Mouse (Mus musculus): ENCODE measurements at regions not wholly inside any gene's neighbourhood (a gene's known extent, or its start where the extent isn't known, plus 50 kb on each side); places are given as distances from the start of the nearest gene placed in this dataset.

DNA sequence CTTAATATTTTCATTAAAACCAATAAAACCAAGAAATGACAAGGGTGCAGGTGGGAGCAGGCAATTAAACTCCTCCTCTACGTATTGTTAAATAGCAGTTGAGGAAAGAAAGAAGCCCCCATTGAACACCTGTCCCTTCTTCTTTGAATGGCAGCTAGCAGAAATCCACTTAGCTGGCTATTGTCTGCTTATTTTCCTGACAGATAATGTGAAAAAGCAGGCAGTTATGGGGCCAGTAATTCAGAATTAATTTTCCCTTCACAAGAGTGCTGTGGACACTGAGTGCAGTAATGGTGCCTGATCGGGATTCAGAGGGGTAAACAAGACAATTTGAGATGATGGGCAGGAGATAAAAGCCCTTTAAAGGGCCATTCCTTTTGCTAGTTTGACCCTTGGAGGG lies 602.5 kb upstream of the Tle4 start:
- no peak overlapping the region for H3K27ac ChIP-seq (ENCODE audit: insufficient read depth, low read depth, low read length)

DNA sequence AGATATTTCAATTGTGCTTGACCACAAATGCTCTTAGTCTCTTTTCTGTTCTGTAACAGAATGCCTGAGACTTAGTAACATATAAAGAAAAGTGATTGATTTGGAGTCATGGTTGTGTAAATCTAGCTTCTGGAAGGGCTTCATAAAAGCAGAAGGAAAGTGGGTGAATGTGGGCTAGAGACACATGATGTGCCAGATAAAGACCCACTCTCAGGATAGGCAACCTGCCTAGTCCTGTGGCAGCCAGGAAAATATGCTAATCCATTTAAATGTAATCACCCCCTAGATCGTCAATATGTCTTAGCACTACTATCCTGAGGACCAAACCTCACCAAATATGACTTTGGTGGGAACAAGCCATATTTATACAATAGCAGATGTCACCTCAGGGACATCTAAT lies 601.8 kb upstream of the Tle4 start:
- Histone ChIP-seq H3K4me1 (ENCODE audit: control insufficient read depth, insufficient read depth, low read length) (no peaks in the 10 kb centered on the region), H3K4me3 (ENCODE audit: insufficient read depth, low read depth, low read length) (no peak overlapping the region), H3K27ac (ENCODE audit: insufficient read depth, low read depth, low read length) (no peak overlapping the region)
- no peak for TF ChIP-seq POLR2A (IDR thresholded peaks at IDR 0.05; ENCODE audit: insufficient read depth, low read depth, low read length)
- TF ChIP-seq CTCF (IDR thresholded peaks at IDR 0.05; ENCODE audit: insufficient read depth, low read depth, low read length) = no peak
- 88% methylated on average over 1 of the region's 1 CpGs for WGBS

More for the DNA sequence above, 602.5 kb upstream of the Tle4 start:
- no peak for TF ChIP-seq CTCF (IDR thresholded peaks at IDR 0.05; ENCODE audit: insufficient read depth, low read depth, low read length)
- no peak for TF ChIP-seq POLR2A (IDR thresholded peaks at IDR 0.05; ENCODE audit: insufficient read depth, low read depth, low read length)
- H3K4me1 ChIP-seq (ENCODE audit: control insufficient read depth, insufficient read depth, low read length) = no peaks in the 10 kb centered on the region
- 43% methylated on average over 2 of the region's 2 CpGs for WGBS
- no peak overlapping the region for H3K4me3 ChIP-seq (ENCODE audit: insufficient read depth, low read depth, low read length)

GRCm38 (mm10) chr19:15175221-15175620 lies 577.4 kb upstream of the Tle4 start:
- Histone ChIP-seq H3K4me3 (ENCODE audit: insufficient read depth, low read depth, low read length) (no peak overlapping the region), H3K27ac (ENCODE audit: insufficient read depth, low read depth, low read length) (no peak overlapping the region), H3K4me1 (ENCODE audit: control insufficient read depth, insufficient read depth, low read length) (no peaks in the 10 kb centered on the region)
- TF ChIP-seq CTCF (IDR thresholded peaks at IDR 0.05; ENCODE audit: insufficient read depth, low read depth, low read length) (no peak), POLR2A (IDR thresholded peaks at IDR 0.05; ENCODE audit: insufficient read depth, low read depth, low read length) (no peak)

GRCm38 (mm10) chr19:15173301-15173700 lies 575.5 kb upstream of the Tle4 start:
- no peak overlapping the region for H3K4me3 ChIP-seq (ENCODE audit: insufficient read depth, low read depth, low read length)
- TF ChIP-seq POLR2A (IDR thresholded peaks at IDR 0.05; ENCODE audit: insufficient read depth, low read depth, low read length) = no peak
- no peak for TF ChIP-seq CTCF (IDR thresholded peaks at IDR 0.05; ENCODE audit: insufficient read depth, low read depth, low read length)
- no peaks in the 10 kb centered on the region for H3K4me1 ChIP-seq (ENCODE audit: control insufficient read depth, insufficient read depth, low read length)
- WGBS = 27% methylated on average over 5 of the region's 5 CpGs
- no peak overlapping the region for H3K27ac ChIP-seq (ENCODE audit: insufficient read depth, low read depth, low read length)

DNA sequence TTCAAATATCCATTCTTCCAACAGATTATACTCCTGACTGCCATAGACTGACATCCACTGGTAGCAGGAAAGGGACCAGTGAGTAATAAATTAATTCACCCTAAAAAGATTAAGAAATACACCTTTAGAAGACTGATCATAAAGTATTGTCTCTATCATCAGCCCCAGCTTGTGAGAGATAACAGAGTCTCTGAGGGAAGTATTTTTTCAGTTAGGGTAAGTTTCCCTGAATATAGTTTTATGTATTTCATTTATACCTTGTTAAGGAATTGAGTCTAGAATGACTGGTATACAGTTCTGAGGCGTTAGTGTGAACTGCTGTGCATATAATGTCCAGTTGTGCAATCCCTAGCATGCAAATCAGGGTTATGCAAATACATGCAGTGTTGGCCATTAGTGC lies 569.3 kb upstream of the Tle4 start:
- Histone ChIP-seq H3K27ac (ENCODE audit: insufficient read depth, low read depth, low read length) (no peak overlapping the region), H3K4me1 (ENCODE audit: control insufficient read depth, insufficient read depth, low read length) (no peaks in the 10 kb centered on the region), H3K4me3 (ENCODE audit: insufficient read depth, low read depth, low read length) (no peak overlapping the region)
- 79% methylated on average over 1 of the region's 1 CpGs for WGBS
- no peak for TF ChIP-seq CTCF (IDR thresholded peaks at IDR 0.05; ENCODE audit: insufficient read depth, low read depth, low read length)
- TF ChIP-seq POLR2A (IDR thresholded peaks at IDR 0.05; ENCODE audit: insufficient read depth, low read depth, low read length) = no peak

GRCm38 (mm10) chr19:15160641-15161040 lies 562.8 kb upstream of the Tle4 start:
- 72% methylated on average over 3 of the region's 3 CpGs for WGBS
- H3K4me1 ChIP-seq (ENCODE audit: control insufficient read depth, insufficient read depth, low read length) = no peaks in the 10 kb centered on the region
- H3K4me3 ChIP-seq (ENCODE audit: insufficient read depth, low read depth, low read length) = no peak overlapping the region
- no peak overlapping the region for H3K27ac ChIP-seq (ENCODE audit: insufficient read depth, low read depth, low read length)
- TF ChIP-seq CTCF (IDR thresholded peaks at IDR 0.05; ENCODE audit: insufficient read depth, low read depth, low read length) = no peak
- no peak for TF ChIP-seq POLR2A (IDR thresholded peaks at IDR 0.05; ENCODE audit: insufficient read depth, low read depth, low read length)

- H3K4me3 ChIP-seq (ENCODE audit: insufficient read depth, low read depth, low read length) = no peak overlapping the region
- TF ChIP-seq CTCF (IDR thresholded peaks at IDR 0.05; ENCODE audit: insufficient read depth, low read depth, low read length) = no peak
- no peak for TF ChIP-seq POLR2A (IDR thresholded peaks at IDR 0.05; ENCODE audit: insufficient read depth, low read depth, low read length)
- 56% methylated on average over 3 of the region's 3 CpGs for WGBS
- H3K27ac ChIP-seq (ENCODE audit: insufficient read depth, low read depth, low read length) = no peak overlapping the region
- H3K4me1 ChIP-seq (ENCODE audit: control insufficient read depth, insufficient read depth, low read length) = no peaks in the 10 kb centered on the region
Observed at GRCm38 (mm10) chr19:15158653-15159052, 560.8 kb upstream of the Tle4 start.

- no peak for TF ChIP-seq POLR2A (IDR thresholded peaks at IDR 0.05; ENCODE audit: insufficient read depth, low read depth, low read length)
- no peak for TF ChIP-seq CTCF (IDR thresholded peaks at IDR 0.05; ENCODE audit: insufficient read depth, low read depth, low read length)
Observed at GRCm38 (mm10) chr19:15158177-15158576, 560.3 kb upstream of the Tle4 start.

GRCm38 (mm10) chr19:15154693-15155092 lies 556.8 kb upstream of the Tle4 start:
- no peak for TF ChIP-seq CTCF (IDR thresholded peaks at IDR 0.05; ENCODE audit: insufficient read depth, low read depth, low read length)
- no peak for TF ChIP-seq POLR2A (IDR thresholded peaks at IDR 0.05; ENCODE audit: insufficient read depth, low read depth, low read length)
- WGBS = 72% methylated on average over 2 of the region's 2 CpGs
- H3K27ac ChIP-seq (ENCODE audit: insufficient read depth, low read depth, low read length) = no peak overlapping the region
- no peaks in the 10 kb centered on the region for H3K4me1 ChIP-seq (ENCODE audit: control insufficient read depth, insufficient read depth, low read length)
- H3K4me3 ChIP-seq (ENCODE audit: insufficient read depth, low read depth, low read length) = no peak overlapping the region

More at GRCm38 (mm10) chr19:15158177-15158576, 560.3 kb upstream of the Tle4 start:
- Histone ChIP-seq H3K27ac (ENCODE audit: insufficient read depth, low read depth, low read length) (no peak overlapping the region), H3K4me1 (ENCODE audit: control insufficient read depth, insufficient read depth, low read length) (no peaks in the 10 kb centered on the region), H3K4me3 (ENCODE audit: insufficient read depth, low read depth, low read length) (no peak overlapping the region)
- WGBS = 83% methylated on average over 14 of the region's 14 CpGs

- 94% methylated on average over 3 of the region's 3 CpGs for WGBS
- TF ChIP-seq POLR2A (IDR thresholded peaks at IDR 0.05; ENCODE audit: insufficient read depth, low read depth, low read length) (no peak), CTCF (IDR thresholded peaks at IDR 0.05; ENCODE audit: insufficient read depth, low read depth, low read length) (no peak)
- Histone ChIP-seq H3K27ac (ENCODE audit: insufficient read depth, low read depth, low read length) (no peak overlapping the region), H3K4me1 (ENCODE audit: control insufficient read depth, insufficient read depth, low read length) (no peaks in the 10 kb centered on the region), H3K4me3 (ENCODE audit: insufficient read depth, low read depth, low read length) (no peak overlapping the region)
Observed at GRCm38 (mm10) chr19:15146325-15146724, 548.5 kb upstream of the Tle4 start.
